Mouse (Mus musculus): ENCODE data around the gene Gpha2. TPM values are rescaled to one million over a fixed set of nuclear protein-coding genes. Genes with fewer than 3 reads are reported as not detected.

The Gpha2 gene
- polyA plus RNA-seq, 1 experiment from 2014 or later, result not detected

DNA sequence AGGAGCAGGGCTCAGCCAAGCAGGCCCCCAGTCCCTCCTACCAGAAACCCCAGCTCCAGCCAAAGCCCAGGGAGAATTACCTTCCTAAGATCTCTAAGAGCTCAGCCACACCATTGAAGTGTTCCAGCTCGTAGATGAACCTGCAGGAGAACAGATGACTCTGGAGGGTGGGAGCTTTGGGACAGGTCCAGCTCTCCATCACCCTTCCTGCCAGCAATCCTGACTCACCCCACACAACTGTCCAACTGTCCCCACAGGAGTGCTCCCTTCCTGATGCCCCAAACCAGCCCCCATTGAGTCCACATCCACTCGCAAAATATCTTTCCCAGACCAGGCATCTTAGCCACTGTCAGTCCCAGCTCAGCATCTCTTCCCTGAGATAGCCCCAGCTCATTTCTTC, 4.9 kb downstream of the Gpha2 start:
- no peak for ATAC-seq (ENCODE audit: low FRiP score)
- peaks cover 76% of the 10 kb centered on the region for H3K36me3 ChIP-seq
- no peaks in the 10 kb centered on the region for H3K27me3 ChIP-seq (replicated peaks)
- H3K4me3 ChIP-seq (replicated peaks), result no peak overlapping the region
- no peak overlapping the region for H3K4me2 ChIP-seq
- peaks cover 19% of the 10 kb centered on the region for H3K4me1 ChIP-seq
- no peak overlapping the region for H3K27ac ChIP-seq (replicated peaks)
- H3K9me3 ChIP-seq (replicated peaks), result no peaks in the 10 kb centered on the region
- H3K9ac ChIP-seq (replicated peaks), result no peak overlapping the region
- 96% methylated on average over 2 of the region's 2 CpGs for WGBS

DNA sequence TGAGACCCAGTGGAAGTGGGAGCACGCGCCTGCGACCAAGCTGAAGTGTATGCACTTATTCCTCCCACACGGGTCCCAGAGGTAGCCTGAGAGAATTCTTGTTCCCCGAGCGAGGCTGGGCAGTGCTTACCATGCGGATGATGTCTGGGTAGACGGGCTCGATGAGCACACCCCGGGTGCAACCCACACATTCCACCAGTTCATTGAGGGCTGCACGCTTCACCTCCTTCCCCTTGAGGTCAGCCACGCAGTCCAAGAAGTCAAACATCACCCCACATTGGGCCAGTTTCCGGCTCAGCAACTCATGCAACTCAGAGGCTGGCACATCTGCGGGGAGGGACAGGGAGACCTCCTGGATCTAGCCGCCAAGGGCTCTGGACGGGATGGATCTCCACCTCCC, 7.5 kb downstream of the Gpha2 start:
- H3K9me3 ChIP-seq (replicated peaks), result no peaks in the 10 kb centered on the region
- peaks cover 52% of the 10 kb centered on the region for H3K36me3 ChIP-seq
- no peak overlapping the region for H3K4me3 ChIP-seq (replicated peaks)
- no peak overlapping the region for H3K9ac ChIP-seq (replicated peaks)
- H3K27me3 ChIP-seq (replicated peaks), result no peaks in the 10 kb centered on the region
- ATAC-seq (ENCODE audit: low FRiP score), result no peak
- WGBS, result 92% methylated on average over 16 of the region's 16 CpGs
- peak overlapping the region; percentile 92; the same call in 1 of the 2 replicates for H3K4me2 ChIP-seq
- H3K27ac ChIP-seq (replicated peaks), result no peak overlapping the region
- H3K4me1 ChIP-seq, result peaks cover 26% of the 10 kb centered on the region

DNA sequence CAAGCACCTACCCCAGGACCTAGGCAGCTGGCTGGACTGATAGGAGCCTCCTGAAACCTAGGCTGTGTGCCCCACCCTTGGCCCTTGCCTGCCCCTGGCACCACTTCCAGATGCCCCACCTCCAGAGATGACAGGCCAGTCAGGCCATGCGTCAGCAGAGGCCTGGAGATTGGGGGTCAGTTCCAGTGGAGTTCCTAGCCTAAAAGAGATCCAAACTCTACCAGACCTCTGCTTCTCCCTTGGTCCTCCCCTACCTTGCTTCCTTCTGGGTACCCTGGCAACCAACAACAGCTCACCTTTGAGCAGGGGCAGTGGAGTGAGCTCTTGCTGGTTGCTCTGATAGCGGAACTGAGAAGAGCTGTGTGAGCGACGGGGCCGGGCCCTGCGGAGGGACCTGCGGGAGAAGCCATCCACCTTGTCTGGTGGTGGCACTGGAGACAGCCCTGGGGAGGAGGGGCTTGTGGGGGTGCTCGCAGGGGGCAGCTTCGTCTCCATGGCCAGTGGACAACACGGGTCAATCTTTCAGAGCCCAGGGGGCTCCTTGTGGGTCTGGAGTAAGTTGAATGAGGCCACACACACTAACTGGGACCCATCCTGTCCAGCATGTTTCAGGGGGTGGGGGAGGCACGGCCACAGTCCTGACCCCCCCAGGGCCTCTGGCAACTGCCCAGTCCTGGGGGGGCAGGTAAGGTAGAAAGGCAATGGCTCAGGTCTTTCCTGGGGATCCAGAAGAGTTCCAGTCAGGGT, 8.3 kb downstream of the Gpha2 start:
- Histone ChIP-seq H3K27me3 (replicated peaks) (no peaks in the 10 kb centered on the region), H3K4me3 (replicated peaks) (peak overlapping the region; percentile 63), H3K9me3 (replicated peaks) (no peaks in the 10 kb centered on the region), H3K9ac (replicated peaks) (peak overlapping the region; percentile 85), H3K27ac (replicated peaks) (no peak overlapping the region), H3K4me2 (peak overlapping the region; percentile 92), H3K4me1 (peaks cover 26% of the 10 kb centered on the region), H3K36me3 (peaks cover 44% of the 10 kb centered on the region)
- WGBS, result 72% methylated on average over 11 of the region's 11 CpGs
- ATAC-seq (ENCODE audit: low FRiP score), result no peak

DNA sequence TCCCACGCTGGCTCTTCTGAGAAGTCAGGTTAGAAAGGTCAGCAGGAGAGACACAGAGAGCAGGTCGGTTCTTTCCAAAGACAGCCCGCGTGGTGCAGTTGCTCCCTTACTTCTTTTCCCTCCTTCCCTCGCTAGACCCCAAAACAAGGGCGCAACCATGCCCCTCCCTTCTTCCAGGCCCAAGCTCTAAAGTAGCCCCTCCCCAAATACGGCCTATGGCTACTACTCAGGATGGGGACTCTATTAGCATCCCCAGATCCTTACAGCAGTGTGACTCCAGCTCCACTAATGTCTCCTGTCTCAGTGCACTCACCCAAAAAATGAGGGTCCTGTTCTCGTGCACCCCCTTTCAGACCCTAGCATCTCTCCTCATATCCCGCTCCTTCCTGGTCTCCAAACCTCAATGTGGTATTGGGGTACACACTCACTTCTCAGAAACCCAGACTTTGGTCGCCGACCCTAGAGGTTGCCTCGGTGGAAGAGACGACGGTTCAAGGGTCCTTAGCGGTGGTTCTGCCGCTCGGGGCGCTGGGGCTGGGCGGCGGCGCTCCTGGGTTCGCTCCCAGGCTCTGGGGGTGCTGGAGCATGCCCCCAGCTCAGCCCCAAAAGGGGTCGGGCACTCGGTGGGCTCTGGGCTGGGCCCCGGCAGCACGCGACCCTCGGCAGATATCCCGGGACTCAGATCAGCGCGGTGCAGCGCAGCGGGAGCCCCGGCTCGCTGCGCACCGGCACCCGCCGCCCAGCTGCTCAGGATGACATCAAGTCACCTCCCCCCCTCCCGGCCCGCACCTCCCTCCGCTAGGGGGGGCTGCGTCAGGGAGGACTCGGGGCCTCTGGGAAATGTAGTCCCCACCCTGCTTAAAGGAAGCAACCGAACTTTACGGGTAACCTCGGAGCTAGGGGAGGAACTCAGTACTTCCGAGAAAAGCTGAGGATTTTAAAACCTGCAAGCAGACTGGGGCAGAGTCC, 9.2 kb downstream of the Gpha2 start, which contains the start of gene Ppp2r5b:
TSS of gene Ppp2r5b (minus strand) at position 789 of the 969 bp plus-strand sequence.
- Histone ChIP-seq H3K9me3 (replicated peaks) (no peaks in the 10 kb centered on the region), H3K27me3 (replicated peaks) (no peaks in the 10 kb centered on the region), H3K27ac (replicated peaks) (peak within 1 kb of the TSS; percentile 94), H3K4me2 (peak within 1 kb of the TSS; percentile 92), H3K9ac (replicated peaks) (peak within 1 kb of the TSS; percentile 85), H3K36me3 (peaks cover 35% of the 10 kb centered on the region), H3K4me1 (peaks cover 26% of the 10 kb centered on the region), H3K4me3 (replicated peaks) (peak within 1 kb of the TSS; percentile 63)
- 3% methylated on average over 36 of the region's 48 CpGs for WGBS
- ATAC-seq (ENCODE audit: low FRiP score), result peak; percentile 94

DNA sequence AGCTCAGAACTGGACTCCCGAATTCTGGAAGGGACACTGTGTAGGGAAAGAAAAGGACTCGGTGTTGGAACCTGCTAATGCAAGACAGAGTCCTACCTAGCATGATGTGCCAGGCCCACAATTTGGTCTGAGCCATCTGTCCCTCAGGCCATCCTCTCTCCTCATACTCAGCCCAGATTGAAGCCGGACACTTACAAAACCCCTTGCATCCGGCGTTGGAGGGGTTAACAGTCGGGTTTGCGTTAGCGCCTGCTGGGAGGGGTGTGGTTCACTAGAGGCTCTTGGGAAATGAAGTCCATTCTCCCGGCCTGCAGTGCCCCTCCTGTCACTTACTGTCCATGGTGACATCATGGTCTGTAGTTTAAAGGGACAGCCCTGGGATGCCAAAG, 9.9 kb downstream of the Gpha2 start:
- peak overlapping the region; percentile 92 for H3K4me2 ChIP-seq
- H3K9me3 ChIP-seq (replicated peaks), result no peaks in the 10 kb centered on the region
- peaks cover 28% of the 10 kb centered on the region for H3K36me3 ChIP-seq
- ATAC-seq (ENCODE audit: low FRiP score), result peak; percentile 93
- under 1% methylated on average over 9 of the region's 9 CpGs for WGBS
- peaks cover 26% of the 10 kb centered on the region for H3K4me1 ChIP-seq
- peak overlapping the region; percentile 63 for H3K4me3 ChIP-seq (replicated peaks)
- H3K27me3 ChIP-seq (replicated peaks), result no peaks in the 10 kb centered on the region
- H3K27ac ChIP-seq (replicated peaks), result peak overlapping the region; percentile 94
- H3K9ac ChIP-seq (replicated peaks), result peak overlapping the region; percentile 85

DNA sequence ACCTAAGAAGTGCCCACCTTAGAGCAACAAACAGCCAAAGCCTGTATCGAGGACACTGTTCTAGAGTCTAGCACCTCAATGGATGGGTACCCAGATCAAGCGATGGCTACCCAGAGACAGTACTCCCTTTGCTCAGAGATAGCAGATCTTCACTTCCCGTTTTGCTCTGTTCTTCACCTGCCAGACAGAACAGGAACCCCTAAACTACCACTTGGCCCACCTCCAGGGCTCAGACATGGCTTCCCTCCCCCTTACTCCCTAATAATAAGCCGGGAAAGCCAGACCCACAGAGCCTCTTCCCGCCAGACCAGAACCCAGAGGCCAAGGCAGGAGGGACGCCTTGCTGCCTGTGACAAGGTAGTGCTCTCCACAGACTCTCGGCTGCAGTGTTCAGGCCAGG, 10.7 kb downstream of the Gpha2 start:
- Histone ChIP-seq H3K9ac (replicated peaks) (no peak overlapping the region), H3K36me3 (peaks cover 20% of the 10 kb centered on the region), H3K4me3 (replicated peaks) (no peak overlapping the region), H3K27me3 (replicated peaks) (no peaks in the 10 kb centered on the region), H3K4me2 (no peak overlapping the region), H3K9me3 (replicated peaks) (no peaks in the 10 kb centered on the region), H3K27ac (replicated peaks) (peak overlapping the region; percentile 94), H3K4me1 (peaks cover 26% of the 10 kb centered on the region)
- WGBS, result 76% methylated on average over 7 of the region's 7 CpGs
- no peak for ATAC-seq (ENCODE audit: low FRiP score)

DNA sequence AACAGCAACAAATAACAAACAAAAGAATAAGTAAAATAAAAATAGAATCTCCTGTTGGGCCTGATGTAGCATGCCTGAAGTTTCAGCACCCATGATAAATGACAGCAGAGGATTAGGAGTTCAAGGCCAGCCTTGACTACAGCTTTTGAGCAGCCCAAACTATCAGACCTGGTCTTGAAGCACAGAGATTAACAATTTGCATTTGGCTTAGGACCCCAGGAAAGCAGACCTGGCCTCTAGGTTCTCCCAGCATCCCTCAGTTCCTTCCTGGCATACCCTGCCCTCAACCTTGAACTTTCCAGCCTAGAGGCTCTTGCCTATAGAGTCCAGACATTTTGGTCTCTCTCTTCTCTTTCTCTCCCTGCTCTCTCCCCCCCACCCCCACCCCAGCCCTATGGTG, 12.6 kb downstream of the Gpha2 start:
- H3K4me1 ChIP-seq, result peaks cover 39% of the 10 kb centered on the region
- ATAC-seq (ENCODE audit: low FRiP score), result no peak
- peaks cover 1% of the 10 kb centered on the region; the same call in 1 of the 2 replicates for H3K36me3 ChIP-seq
- no peaks in the 10 kb centered on the region for H3K9me3 ChIP-seq (replicated peaks)
- H3K27me3 ChIP-seq (replicated peaks), result no peaks in the 10 kb centered on the region
- no peak overlapping the region for H3K4me2 ChIP-seq
- H3K9ac ChIP-seq (replicated peaks), result no peak overlapping the region
- H3K27ac ChIP-seq (replicated peaks), result no peak overlapping the region
- H3K4me3 ChIP-seq (replicated peaks), result no peak overlapping the region

DNA sequence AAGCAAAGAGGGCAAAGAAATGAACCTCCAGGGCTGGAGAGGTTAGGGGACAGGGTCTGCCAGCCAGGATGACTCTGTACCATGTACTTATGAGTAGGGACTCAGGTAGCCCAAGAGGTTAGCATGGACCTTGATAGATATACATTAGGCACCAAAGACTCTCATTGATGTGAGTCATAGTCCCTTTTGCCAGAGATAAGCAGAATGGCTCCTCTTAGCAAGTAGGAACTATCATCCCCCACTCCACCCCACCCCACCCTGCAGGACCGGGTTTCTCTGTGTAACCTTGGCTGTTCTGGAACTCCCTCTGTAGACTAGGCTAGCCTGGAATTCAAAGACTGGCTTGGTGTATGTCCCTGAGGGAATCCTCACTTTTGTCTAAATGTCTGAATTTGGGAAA, 14.0 kb downstream of the Gpha2 start:
- WGBS, result 68% methylated on average over 1 of the region's 1 CpGs
- no peaks in the 10 kb centered on the region for H3K9me3 ChIP-seq (replicated peaks)
- H3K27me3 ChIP-seq (replicated peaks), result no peaks in the 10 kb centered on the region
- no peak overlapping the region for H3K27ac ChIP-seq (replicated peaks)
- H3K4me3 ChIP-seq (replicated peaks), result no peak overlapping the region
- H3K4me2 ChIP-seq, result no peak overlapping the region
- peaks cover 6% of the 10 kb centered on the region for H3K36me3 ChIP-seq
- peaks cover 28% of the 10 kb centered on the region for H3K4me1 ChIP-seq
- H3K9ac ChIP-seq (replicated peaks), result no peak overlapping the region
- ATAC-seq (ENCODE audit: low FRiP score), result no peak

DNA sequence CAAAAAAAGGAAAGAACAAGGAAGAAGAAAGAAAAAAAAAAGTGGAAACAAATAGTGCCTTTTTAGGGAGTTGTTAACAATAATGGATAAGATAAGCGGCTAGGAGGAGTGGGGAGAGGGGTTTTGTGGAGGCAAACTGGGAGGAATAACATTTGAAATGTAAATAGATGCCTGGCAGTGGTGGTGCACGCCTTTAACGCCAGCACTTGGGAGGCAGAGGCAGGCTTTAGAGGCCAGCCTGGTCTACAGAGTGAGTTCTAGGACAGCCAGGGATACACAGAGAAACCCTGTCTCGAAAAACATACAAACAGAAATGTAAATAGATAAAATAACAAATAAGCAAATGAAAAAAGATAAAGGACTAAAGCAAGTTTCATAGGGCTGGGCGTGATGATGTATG, 14.5 kb downstream of the Gpha2 start:
- Histone ChIP-seq H3K36me3 (peaks cover 12% of the 10 kb centered on the region), H3K27ac (replicated peaks) (peak overlapping the region; percentile 30; the same call in 1 of the 2 replicates), H3K9ac (replicated peaks) (no peak overlapping the region), H3K4me3 (replicated peaks) (no peak overlapping the region), H3K9me3 (replicated peaks) (no peaks in the 10 kb centered on the region), H3K27me3 (replicated peaks) (no peaks in the 10 kb centered on the region), H3K4me2 (peak overlapping the region; percentile 86; the same call in 1 of the 2 replicates), H3K4me1 (peaks cover 28% of the 10 kb centered on the region)
- no peak for ATAC-seq (ENCODE audit: low FRiP score)
- 31% methylated on average over 5 of the region's 5 CpGs for WGBS

DNA sequence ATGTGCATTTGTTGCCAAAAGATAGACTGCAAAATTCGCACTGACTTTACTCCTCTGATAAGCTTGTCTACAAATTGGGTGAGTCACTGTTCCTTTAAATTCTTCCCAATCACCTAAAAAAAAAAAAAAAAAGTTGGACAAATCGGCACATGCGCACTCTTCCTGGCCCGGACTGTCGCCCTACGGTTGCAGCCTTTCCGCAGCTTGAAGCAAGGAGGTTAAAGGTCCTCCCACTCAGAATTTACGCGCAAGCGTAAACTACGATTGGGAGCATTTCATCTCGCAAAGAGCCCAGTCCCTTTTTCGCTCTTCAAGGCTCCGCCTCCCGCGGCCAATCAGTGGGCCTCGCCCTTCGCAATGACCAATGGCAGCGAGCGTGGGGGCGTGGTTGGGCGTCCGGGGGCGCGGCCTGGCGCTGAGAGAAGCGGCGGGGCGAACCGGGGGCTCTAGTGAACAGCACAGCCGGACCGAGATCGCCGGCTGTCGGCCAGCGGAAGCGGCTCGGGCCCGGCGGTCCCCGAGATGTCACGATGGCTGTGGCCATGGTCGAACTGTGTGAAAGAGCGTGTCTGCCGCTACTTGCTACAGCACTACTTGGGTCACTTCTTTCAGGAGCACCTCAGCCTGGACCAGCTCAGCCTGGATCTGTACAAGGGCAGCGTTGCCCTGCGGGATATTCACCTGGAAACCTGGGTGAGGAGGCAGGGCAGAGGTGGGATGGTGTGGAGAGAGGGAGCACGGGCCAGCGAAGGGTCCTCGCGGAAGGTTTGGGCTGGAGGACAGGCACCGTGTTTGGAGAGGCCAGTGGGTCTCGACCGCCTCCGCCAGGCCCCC, 15.3 kb downstream of the Gpha2 start, which contains the start of gene Atg2a:
TSS of gene Atg2a (plus strand) at position 395 of the 834 bp plus-strand sequence.
- Histone ChIP-seq H3K4me1 (peaks cover 24% of the 10 kb centered on the region), H3K4me2 (peak within 1 kb of the TSS; percentile 86), H3K36me3 (peaks cover 20% of the 10 kb centered on the region), H3K9me3 (replicated peaks) (no peaks in the 10 kb centered on the region), H3K27ac (replicated peaks) (peak within 1 kb of the TSS; percentile 58), H3K4me3 (replicated peaks) (peak within 1 kb of the TSS; percentile 77), H3K27me3 (replicated peaks) (no peaks in the 10 kb centered on the region), H3K9ac (replicated peaks) (peak within 1 kb of the TSS; percentile 89)
- peak; percentile 95 for ATAC-seq (ENCODE audit: low FRiP score)
- WGBS, result under 1% methylated on average over 54 of the region's 55 CpGs

DNA sequence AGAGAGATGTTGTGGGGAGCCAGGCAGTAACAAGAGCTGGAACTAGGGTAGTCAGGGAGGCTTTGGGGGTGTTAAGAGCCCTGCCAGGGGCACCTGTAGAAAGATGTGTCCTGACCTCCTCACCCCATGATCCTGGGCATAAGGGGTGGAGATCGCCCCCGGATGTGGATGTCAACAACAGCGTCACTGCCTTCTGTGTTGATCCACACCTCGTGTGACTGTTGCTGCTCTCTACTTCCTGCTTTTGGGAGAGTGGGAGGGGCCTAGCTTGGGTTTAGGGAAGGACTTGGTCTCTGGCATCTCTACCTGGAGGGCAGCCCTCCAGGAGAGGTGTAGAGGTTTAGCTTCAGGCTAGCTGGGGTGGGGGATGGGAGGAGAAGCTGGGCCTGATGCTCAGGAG, 16.1 kb downstream of the Gpha2 start:
- Histone ChIP-seq H3K4me1 (peaks cover 20% of the 10 kb centered on the region), H3K27me3 (replicated peaks) (no peaks in the 10 kb centered on the region), H3K9ac (replicated peaks) (peak overlapping the region; percentile 89), H3K4me3 (replicated peaks) (peak overlapping the region; percentile 77), H3K27ac (replicated peaks) (peak overlapping the region; percentile 58; the same call in 1 of the 2 replicates), H3K4me2 (peak overlapping the region; percentile 86), H3K9me3 (replicated peaks) (no peaks in the 10 kb centered on the region), H3K36me3 (peaks cover 28% of the 10 kb centered on the region)
- ATAC-seq (ENCODE audit: low FRiP score), result peak; percentile 6; the same call in 1 of the 2 replicates
- 0% methylated on average over 4 of the region's 4 CpGs for WGBS
